Mouse (Mus musculus) liver, adult 2 months (tissue): Measurements from ENCODE around the gene Zfp444. TPM values are rescaled to one million over a fixed set of nuclear protein-coding genes. Genes with fewer than 3 reads are reported as not detected.
"Not testable (repeated sequence)": the region's sequence is repeated elsewhere in the genome, so short reads cannot be mapped to it uniquely, and the experiment has no call there.

Experiments
- DNase-seq: peaks from one replicate; pipeline ENCODE4 v3.0.0-alpha.2; 2011; ENCODE audit warnings: low read depth, low spot score; ENCODE audit errors: extremely low read depth
- H3K27ac ChIP-seq: fragments of 200-500 bp; replicated peaks from 2 replicates; pipeline ENCODE4 v1.5.1; 2012; ENCODE audit warnings: low read depth, mild to moderate bottlenecking, control low read depth, inconsistent platforms, low read length; ENCODE audit not compliant: insufficient read depth
- H3K27me3 ChIP-seq: fragments of 200-500 bp; 2 replicates; pipeline ENCODE4 v1.6.1; 2012; ENCODE audit warnings: mild to moderate bottlenecking, moderate library complexity, low read length, inconsistent platforms; ENCODE audit not compliant: control insufficient read depth, insufficient read depth
- H3K36me3 ChIP-seq: fragments of 200-500 bp; 2 replicates; pipeline ENCODE4 v1.6.1; 2012; ENCODE audit warnings: low read length, inconsistent platforms; ENCODE audit not compliant: control insufficient read depth, insufficient read depth
- H3K4me1 ChIP-seq: fragments of 200-500 bp; 2 replicates; pipeline ENCODE4 v1.6.1; 2011; ENCODE audit warnings: low read length; ENCODE audit not compliant: control insufficient read depth, insufficient read depth
- H3K4me3 ChIP-seq: fragments of 200-500 bp; 2 replicates; pipeline ENCODE4 v1.5.1; 2011; ENCODE audit warnings: low read depth, mild to moderate bottlenecking, control low read depth, low read length, moderate library complexity; ENCODE audit not compliant: insufficient read depth
- H3K79me2 ChIP-seq: fragments of 200-500 bp; 2 replicates; pipeline ENCODE4 v1.6.1; 2012; ENCODE audit warnings: inconsistent platforms, mild to moderate bottlenecking, low read length, moderate library complexity; ENCODE audit not compliant: control insufficient read depth, insufficient read depth
- H3K9ac ChIP-seq: fragments of 200-500 bp; 2 replicates; pipeline ENCODE4 v1.6.1; 2012; ENCODE audit warnings: low read depth, mild to moderate bottlenecking, control low read depth, inconsistent platforms, low read length
- CTCF ChIP-seq: fragments of 200-500 bp; IDR thresholded peaks from 2 replicates; pipeline ENCODE4 v1.5.1; 2011; ENCODE audit warnings: low read depth, low read length, control low read depth
- POLR2A ChIP-seq: fragments of 200-500 bp; IDR thresholded peaks from 2 replicates; pipeline ENCODE4 v1.6.1; 2011; ENCODE audit warnings: low read length, control low read depth; ENCODE audit not compliant: insufficient read depth; ENCODE audit errors: extremely low read depth
- WGBS: fragments of 180-500 bp; shearing (Covaris S2); methylation state at CpG from one replicate; pipeline ENCODE4 v1.1.7; 2018; 5-methylcytosine and 5-hydroxymethylcytosine counted together
- polyA plus RNA-seq: library from polyadenylated mRNA; depleted of rRNA; stranded (reverse); fragments of >200 nt; gene quantifications from 2 replicates; pipeline ENCODE4 v1.2.3, GENCODE M21; 2012; rRNA removed
- total RNA-seq: library from RNA; depleted of rRNA; stranded (reverse); fragments of >200 nt; gene quantifications from 2 replicates; pipeline ENCODE4 v1.2.3, GENCODE M21; 2014; rRNA removed

The Zfp444 gene
- total and polyA plus RNA-seq, 2 experiments, result 11.0 to 23.9 TPM

DNA sequence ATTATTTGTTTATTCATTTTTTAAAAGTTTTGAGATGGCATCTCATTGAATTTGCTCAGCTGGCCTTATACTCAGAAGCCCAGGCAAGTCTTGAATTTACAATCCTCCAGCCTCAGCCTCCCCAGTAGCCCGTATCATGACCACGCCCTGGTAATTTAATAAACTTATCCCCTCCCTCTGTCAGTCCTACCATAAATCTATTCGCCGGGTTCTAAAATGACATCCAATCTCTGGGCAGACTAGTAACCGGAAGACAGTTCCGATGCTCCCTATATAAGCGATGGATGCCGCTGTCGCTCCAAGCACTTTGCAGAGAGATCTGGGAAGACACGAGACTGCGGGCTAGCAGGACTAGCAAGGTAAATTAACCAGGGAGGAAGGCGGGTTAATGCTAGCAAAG, 50.0 kb downstream of the Zfp444 start, which contains the start of gene Zscan5b:
Gene Zscan5b, plus strand, starts transcription at position 301 of the 400 bp plus-strand sequence.
- Histone ChIP-seq H3K36me3 (no peaks in the 10 kb centered on the region), H3K4me3 (no peak within 1 kb of the TSS), H3K4me1 (no peaks in the 10 kb centered on the region), H3K27ac (no peak within 1 kb of the TSS), H3K9ac (no peak within 1 kb of the TSS), H3K27me3 (no peaks in the 10 kb centered on the region), H3K79me2 (no peaks in the 10 kb centered on the region)
- DNase-seq, result no peak
- WGBS, result 90% methylated on average over 12 of the region's 12 CpGs
- TF ChIP-seq POLR2A (no peak), CTCF (no peak)

- not testable (repeated sequence) for H3K4me3 ChIP-seq, H3K9ac ChIP-seq, H3K27ac ChIP-seq, H3K36me3 ChIP-seq, H3K79me2 ChIP-seq, H3K27me3 ChIP-seq, H3K4me1 ChIP-seq
- peak; percentile 79 for DNase-seq
- 46% methylated on average over 8 of the region's 8 CpGs for WGBS
- peak; percentile 39 for TF ChIP-seq CTCF
These were observed 56.5 kb downstream of the Zfp444 start for GRCm38 (mm10) chr7:6228491-6228890.

- whole genome bisulfite sequencing, result 32% methylated on average over 11 of the region's 11 CpGs
- no peaks in the 10 kb centered on the region for H3K27me3 ChIP-seq
These were observed 67.8 kb downstream of the Zfp444 start for GRCm38 (mm10) chr7:6239787-6240186.

GRCm38 (mm10) chr7:6240841-6241425, 68.9 kb downstream of the Zfp444 start:
- H3K36me3 ChIP-seq, H3K27me3 ChIP-seq, H3K4me1 ChIP-seq, H3K27ac ChIP-seq, H3K9ac ChIP-seq, H3K4me3 ChIP-seq, H3K79me2 ChIP-seq: not testable (repeated sequence)
- WGBS, result 6% methylated on average over 1 of the region's 1 CpGs
- peak; percentile 71 for TF ChIP-seq CTCF
- peak; percentile 86 for DNase-seq

More at GRCm38 (mm10) chr7:6239787-6240186, 67.8 kb downstream of the Zfp444 start:
- no peaks in the 10 kb centered on the region for H3K79me2 ChIP-seq
- TF ChIP-seq POLR2A (no peak), CTCF (no peak)
- H3K36me3 ChIP-seq, result no peaks in the 10 kb centered on the region
- peak; percentile 75 for DNase-seq
- no peak overlapping the region for H3K9ac ChIP-seq
- H3K27ac ChIP-seq, result no peak overlapping the region
- peak overlapping the region; percentile 48; the same call in 1 of the 2 replicates for H3K4me3 ChIP-seq
- peaks cover 4% of the 10 kb centered on the region; the same call in 1 of the 2 replicates for H3K4me1 ChIP-seq

Other genes with a start within 250 kb of the Zfp444 start
- gene Vmn1r65, start 161.2 kb upstream of the Zfp444 start, total RNA-seq, result not detected in 2 replicates
- gene Vmn1r65, start 161.2 kb upstream of the Zfp444 start, polyA plus RNA-seq, result not detected in 2 replicates
- not detected in 2 replicates for gene Nlrp4c, start 127.1 kb upstream of the Zfp444 start, total RNA-seq
- not detected in 2 replicates for gene Nlrp4c, start 127.1 kb upstream of the Zfp444 start, polyA plus RNA-seq
- 33.7 and 36.8 TPM in 2 replicates for gene Zfp787, start 16.2 kb upstream of the Zfp444 start, total RNA-seq
- 46.0 and 51.7 TPM in 2 replicates for gene Zfp787, start 16.2 kb upstream of the Zfp444 start, polyA plus RNA-seq
- gene Galp, start 24.9 kb downstream of the Zfp444 start, total RNA-seq, result not detected in 2 replicates
- not detected in 2 replicates for gene Galp, start 24.9 kb downstream of the Zfp444 start, polyA plus RNA-seq
- not detected in 2 replicates for gene Zscan5b, start 50.1 kb downstream of the Zfp444 start, total RNA-seq
- gene Zscan5b, start 50.1 kb downstream of the Zfp444 start, polyA plus RNA-seq, result not detected in 2 replicates
- not detected in 2 replicates for gene Epp13, start 80.5 kb downstream of the Zfp444 start, total RNA-seq
- gene Epp13, start 80.5 kb downstream of the Zfp444 start, polyA plus RNA-seq, result not detected in 2 replicates
- gene Zfp667, start 114.4 kb downstream of the Zfp444 start, total RNA-seq, result 1.5 and 1.6 TPM in 2 replicates
- gene Zfp667, start 114.4 kb downstream of the Zfp444 start, polyA plus RNA-seq, result 0.21 and 0.43 TPM in 2 replicates
- gene Zfp583, start 159.1 kb downstream of the Zfp444 start, total RNA-seq, result 0.27 and 0.28 TPM in 2 replicates
- 0.05 TPM in 1 of 2 replicates, not detected in the other for gene Zfp583, start 159.1 kb downstream of the Zfp444 start, polyA plus RNA-seq
- under 0.01 and 0.07 TPM in 2 replicates for gene Gm3854, start 171.5 kb downstream of the Zfp444 start, total RNA-seq
- not detected in 2 replicates for gene Gm3854, start 171.5 kb downstream of the Zfp444 start, polyA plus RNA-seq
- gene Zfp78, start 191.1 kb downstream of the Zfp444 start, total RNA-seq, result 0.74 and 1.3 TPM in 2 replicates
- gene Zfp78, start 191.1 kb downstream of the Zfp444 start, polyA plus RNA-seq, result 0.21 and 0.68 TPM in 2 replicates
- 1.2 and 1.9 TPM in 2 replicates for gene Zfp28, start 211.1 kb downstream of the Zfp444 start, total RNA-seq
- 0.21 and 0.51 TPM in 2 replicates for gene Zfp28, start 211.1 kb downstream of the Zfp444 start, polyA plus RNA-seq
- gene Smim17, start 226.5 kb downstream of the Zfp444 start, total RNA-seq, result not detected in 2 replicates
- gene Smim17, start 226.5 kb downstream of the Zfp444 start, polyA plus RNA-seq, result not detected in 2 replicates
- not detected in 2 replicates for gene Gm20715, start 238.1 kb downstream of the Zfp444 start, total RNA-seq
- not detected in 2 replicates for gene Gm20715, start 238.1 kb downstream of the Zfp444 start, polyA plus RNA-seq